ENCODE assay signal across 8 mouse cellular contexts in the genomic region with DNA sequence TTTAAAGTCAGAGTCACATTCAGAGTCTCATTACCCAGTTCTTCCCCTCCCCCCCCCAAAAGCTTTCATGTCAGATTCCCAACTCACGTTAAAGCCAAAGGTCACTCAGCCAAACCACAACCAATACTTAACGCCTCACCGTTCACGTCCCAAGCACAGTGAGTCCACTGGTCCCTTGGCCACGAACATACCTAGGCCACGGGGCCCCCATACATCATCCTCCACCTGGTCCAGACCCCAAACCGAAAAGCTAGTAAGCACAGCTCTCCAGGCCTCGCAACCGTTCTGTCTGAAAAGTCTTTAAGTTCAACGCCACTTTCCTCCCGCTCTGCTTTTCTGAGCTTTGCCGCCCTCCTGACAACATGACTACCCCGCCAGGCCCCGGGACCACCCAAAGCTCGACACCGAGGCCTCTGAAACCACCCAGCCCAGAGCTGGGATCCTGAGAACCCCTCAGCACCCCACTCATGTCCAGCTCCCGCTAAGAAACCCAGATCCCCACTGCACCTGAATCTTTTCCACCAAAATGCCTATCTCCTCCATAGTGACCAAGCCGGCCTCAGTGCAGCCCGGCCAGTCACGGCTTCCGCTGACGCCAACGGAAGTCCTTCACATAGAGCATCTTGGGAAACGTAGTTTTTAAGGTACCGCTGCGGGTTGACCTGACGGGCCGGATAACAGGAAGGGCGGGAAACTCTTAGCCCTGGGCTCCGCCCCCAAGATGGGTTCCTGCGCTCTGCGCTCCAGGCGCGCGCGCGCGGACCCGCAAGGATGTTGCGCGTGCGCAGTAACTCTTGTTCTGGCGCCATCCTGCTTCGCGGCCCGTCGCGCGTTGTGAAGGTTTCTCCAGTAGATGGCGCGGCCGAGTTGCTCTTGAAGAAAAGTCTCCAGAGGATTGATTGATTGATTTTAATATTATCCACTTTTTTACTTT. TPM values are rescaled to one million over a fixed set of nuclear protein-coding genes. Genes with fewer than 3 reads are reported as not detected.
DNase-seq lines count a peak whose midpoint lies in the region; ATAC-seq and TF ChIP-seq lines count a peak whose summit lies in the region.

Psmc4 (minus strand) TSS at position 626 of the 934 bp plus-strand sequence.

- peaks cover 26% of the 10 kb centered on the region for H3K79me2 ChIP-seq in CH12.LX (replicated peaks; ENCODE audit: control insufficient read depth, extremely low read depth, insufficient read depth, poor library complexity, severe bottlenecking)

- no peak for TF ChIP-seq EP300 in CH12.LX (IDR thresholded peaks at IDR 0.05; ENCODE audit: low read length)

- in situ Hi-C loops in CH12.LX (cut with MboI; ENCODE audit: low pct_ligation_motif_present, low pct_unique_long_range_greater_than_20kb, low sequenced_read_pairs), result loop anchor here (10.0 kb wide), 1 partner anchor 115 kb away; the partner anchor contains the start of gene Fbl

- peak; percentile 98 for DNase-seq in CH12.LX (ENCODE audit: extremely low read depth)
- DNase-seq in c-Kit-positive CD71-positive TER-119-negative erythroid progenitor cells, embryonic 14.5 days (ENCODE audit: low read depth), result peak; percentile 95
- peak; percentile 98 for DNase-seq in forebrain, embryonic 11.5 days (ENCODE audit: low spot score)
- DNase-seq in kidney, postnatal 36 days, result peak; percentile 99
- peak; percentile 99 for DNase-seq in telencephalon, adult 2 months (ENCODE audit: low read depth, low spot score)

- peaks cover 39 to 41% of the 10 kb centered on the region in 2 experiments for H3K36me3 ChIP-seq in CH12.LX (replicated peaks in 1 of 2; ENCODE audit: control insufficient read depth in 1 of 2, insufficient read depth in 1 of 2, low read length in 1 of 2)
- peaks cover 15% of the 10 kb centered on the region for H3K36me3 ChIP-seq in forebrain, embryonic 11.5 days (ENCODE audit: control insufficient read depth, insufficient read depth, low read length)
- peaks cover 34% of the 10 kb centered on the region for H3K36me3 ChIP-seq in heart, embryonic 16.5 days (ENCODE audit: control insufficient read depth, insufficient read depth)
- peaks cover 44% of the 10 kb centered on the region for H3K36me3 ChIP-seq in liver, embryonic 15.5 days (replicated peaks)
- peaks cover 42% of the 10 kb centered on the region for H3K36me3 ChIP-seq in neural tube, embryonic 12.5 days

- H3K4me3 ChIP-seq in CH12.LX (replicated peaks in 1 of 3; ENCODE audit: low read depth in 2 of 3, low read length in 2 of 3, poor library complexity in 1 of 3), result peak within 1 kb of the TSS; percentile 86 to 98 (median 87)
- H3K4me3 ChIP-seq in forebrain, embryonic 11.5 days (ENCODE audit: low read depth, low read length), result peak within 1 kb of the TSS; percentile 78
- peak within 1 kb of the TSS; percentile 97 for H3K4me3 ChIP-seq in heart, embryonic 16.5 days (ENCODE audit: low read length)
- peak within 1 kb of the TSS; percentile 92 for H3K4me3 ChIP-seq in liver, embryonic 15.5 days (replicated peaks)
- H3K4me3 ChIP-seq in neural tube, embryonic 12.5 days, result peak within 1 kb of the TSS; percentile 62

- TF ChIP-seq CTCF in CH12.LX (conservative IDR thresholded peaks at IDR 0.05 in 1 of 2, IDR thresholded peaks at IDR 0.05 in 1 of 2; ENCODE audit: low read depth in 2 of 2, low read length in 2 of 2), result peak; percentile 18 to 94; a peak in 2 of 4 replicates

- WGBS in forebrain, embryonic 11.5 days, result 1% methylated on average over 52 of the region's 52 CpGs
- under 1% methylated on average over 52 of the region's 52 CpGs for WGBS in heart, embryonic 16.5 days
- WGBS in liver, embryonic 15.5 days (ENCODE audit: insufficient replicate concordance), result under 1% methylated on average over 52 of the region's 52 CpGs
- under 1% methylated on average over 52 of the region's 52 CpGs for WGBS in neural tube, embryonic 12.5 days

- peak; percentile 97 for ATAC-seq in forebrain, embryonic 11.5 days (replicated peaks; ENCODE audit: low FRiP score)
- ATAC-seq in heart, embryonic 16.5 days (replicated peaks; ENCODE audit: extremely low read depth, insufficient read depth, low FRiP score), result peak; percentile 99
- peak; percentile 96 for ATAC-seq in liver, embryonic 15.5 days (ENCODE audit: insufficient read depth)
- ATAC-seq in neural tube, embryonic 12.5 days (ENCODE audit: low FRiP score, low read depth), result peak; percentile 97

- H3K27ac ChIP-seq in CH12.LX (ENCODE audit: insufficient read depth, low read depth), result no peak within 1 kb of the TSS
- no peak within 1 kb of the TSS for H3K27ac ChIP-seq in forebrain, embryonic 11.5 days (ENCODE audit: low read depth, low read length)
- peak within 1 kb of the TSS; percentile 59 for H3K27ac ChIP-seq in heart, embryonic 16.5 days (ENCODE audit: low read length)
- H3K27ac ChIP-seq in liver, embryonic 15.5 days (replicated peaks), result peak within 1 kb of the TSS; percentile 55
- H3K27ac ChIP-seq in neural tube, embryonic 12.5 days, result no peak within 1 kb of the TSS

- peak within 1 kb of the TSS; percentile 96 for H3K9ac ChIP-seq in CH12.LX (ENCODE audit: insufficient read depth, low read depth)
- peak within 1 kb of the TSS; percentile 78 for H3K9ac ChIP-seq in forebrain, embryonic 11.5 days (ENCODE audit: low read length)
- H3K9ac ChIP-seq in heart, embryonic 16.5 days (ENCODE audit: low read length), result peak within 1 kb of the TSS; percentile 91
- peak within 1 kb of the TSS; percentile 86 for H3K9ac ChIP-seq in liver, embryonic 15.5 days
- peak within 1 kb of the TSS; percentile 73 for H3K9ac ChIP-seq in neural tube, embryonic 12.5 days

- TF ChIP-seq POLR2A in CH12.LX (IDR thresholded peaks at IDR 0.05; ENCODE audit: low read depth, low read length), result peak; percentile 88

- peak; percentile 78 for TF ChIP-seq RAD21 in CH12.LX (IDR thresholded peaks at IDR 0.05; ENCODE audit: low read depth, low read length)

- peak within 1 kb of the TSS; percentile 83 for H3K4me2 ChIP-seq in CH12.LX (ENCODE audit: insufficient read depth, low read depth, poor library complexity, severe bottlenecking)
- H3K4me2 ChIP-seq in forebrain, embryonic 11.5 days (ENCODE audit: low read depth, low read length, severe bottlenecking), result peak within 1 kb of the TSS; percentile 69
- peak within 1 kb of the TSS; percentile 80 for H3K4me2 ChIP-seq in heart, embryonic 16.5 days (ENCODE audit: low read depth, low read length)
- H3K4me2 ChIP-seq in liver, embryonic 15.5 days, result peak within 1 kb of the TSS; percentile 79
- peak within 1 kb of the TSS; percentile 90 for H3K4me2 ChIP-seq in neural tube, embryonic 12.5 days (replicated peaks)

- H3K4me1 ChIP-seq in CH12.LX (ENCODE audit: control insufficient read depth in 1 of 2, insufficient read depth in 2 of 2), result peaks cover 7 to 16% of the 10 kb centered on the region in 2 experiments
- H3K4me1 ChIP-seq in forebrain, embryonic 11.5 days (replicated peaks; ENCODE audit: control insufficient read depth, insufficient read depth, low read length), result peaks cover 3% of the 10 kb centered on the region; the same call in 1 of the 2 replicates
- H3K4me1 ChIP-seq in heart, embryonic 16.5 days (ENCODE audit: control insufficient read depth, insufficient read depth, low read length), result peaks cover 6% of the 10 kb centered on the region
- H3K4me1 ChIP-seq in liver, embryonic 15.5 days (replicated peaks), result peaks cover 20% of the 10 kb centered on the region
- peaks cover 14% of the 10 kb centered on the region for H3K4me1 ChIP-seq in neural tube, embryonic 12.5 days

- H3K27me3 ChIP-seq in CH12.LX (replicated peaks), result peaks cover 18% of the 10 kb centered on the region
- no peaks in the 10 kb centered on the region for H3K27me3 ChIP-seq in forebrain, embryonic 11.5 days (ENCODE audit: control insufficient read depth, insufficient read depth, low read length)
- H3K27me3 ChIP-seq in heart, embryonic 16.5 days (ENCODE audit: control insufficient read depth, insufficient read depth, low read length), result peaks cover 2% of the 10 kb centered on the region; the same call in 1 of the 2 replicates
- 0 out of 2 replicates have a peak, but pooled peaks cover 3% of the 10 kb centered on the region for H3K27me3 ChIP-seq in liver, embryonic 15.5 days
- H3K27me3 ChIP-seq in neural tube, embryonic 12.5 days (replicated peaks), result no peaks in the 10 kb centered on the region

- H3K9me3 ChIP-seq in CH12.LX (replicated peaks; ENCODE audit: low read length), result no peaks in the 10 kb centered on the region
- H3K9me3 ChIP-seq in forebrain, embryonic 11.5 days (ENCODE audit: control insufficient read depth, low read length), result no peaks in the 10 kb centered on the region
- no peaks in the 10 kb centered on the region for H3K9me3 ChIP-seq in heart, embryonic 16.5 days (replicated peaks; ENCODE audit: control insufficient read depth, low read length)
- no peaks in the 10 kb centered on the region for H3K9me3 ChIP-seq in liver, embryonic 15.5 days (replicated peaks)
- H3K9me3 ChIP-seq in neural tube, embryonic 12.5 days, result no peaks in the 10 kb centered on the region

- dilution Hi-C loops in CH12.LX (cut with MboI; ENCODE audit: extremely low pct_ligation_motif_present, extremely low pct_unique_long_range_greater_than_20kb, low sequenced_read_pairs), result no loop called here

TF ChIP-seq in CH12.LX, 34 proteins besides CTCF, POLR2A, EP300 and RAD21 (continues in another document):
- no peak for TF ChIP-seq JUND (conservative IDR thresholded peaks at IDR 0.05; ENCODE audit: low read depth, low read length)
- peak; percentile 81; the same call in 1 of the 2 replicates for TF ChIP-seq POLR2AphosphoS2 (IDR thresholded peaks at IDR 0.05; ENCODE audit: low read depth, low read length)
- TF ChIP-seq MYC (IDR thresholded peaks at IDR 0.05; ENCODE audit: low read depth, low read length), result 0 out of 2 replicates have a peak, but pooled peaks have one; percentile 23
- TF ChIP-seq NRF1 (IDR thresholded peaks at IDR 0.05; ENCODE audit: low read depth, low read length), result peak; percentile 99
- TF ChIP-seq TBP (conservative IDR thresholded peaks at IDR 0.05; ENCODE audit: low read depth, low read length), result 0 out of 2 replicates have a peak, but pooled peaks have one; percentile 19
- peak; percentile 63; the same call in 1 of the 2 replicates for TF ChIP-seq GABPA (IDR thresholded peaks at IDR 0.05; ENCODE audit: insufficient replicate concordance, low read depth, low read length)
- TF ChIP-seq MXI1 (IDR thresholded peaks at IDR 0.05; ENCODE audit: low read depth, low read length), result peak; percentile 64
- TF ChIP-seq E2F4 (IDR thresholded peaks at IDR 0.05; ENCODE audit: insufficient replicate concordance, low read depth, low read length), result peak; percentile 99
- no peak for TF ChIP-seq CHD1 (IDR thresholded peaks at IDR 0.05; ENCODE audit: low read depth, low read length)

RNA-seq across cellular contexts. Expression of gene Psmc4, which starts in this region (rescaled TPM):
- total RNA-seq in CH12.LX (2012; rRNA removed), result 211 and 287 TPM in 2 replicates
- total RNA-seq in CH12.LX (2014; rRNA removed), result 258 and 290 TPM in 2 replicates
- 250 and 272 TPM in 2 replicates for polyA plus RNA-seq in CH12.LX (2012; ENCODE audit: insufficient read length, low read depth)
- polyA plus RNA-seq in forebrain, embryonic 11.5 days (2014; fragmentation: Nextera tagmentation; extraction: Ambion mirVana), result 404 and 450 TPM in 2 replicates
- 228 and 238 TPM in 2 replicates for polyA plus RNA-seq in heart, embryonic 16.5 days (2015; fragmentation: Nextera tagmentation; extraction: Ambion mirVana)
- 127 and 132 TPM in 2 replicates for polyA plus RNA-seq in liver, embryonic 15.5 days (2015; fragmentation: Nextera tagmentation; extraction: Ambion mirVana)
- polyA plus RNA-seq in neural tube, embryonic 12.5 days (2016; fragmentation: Nextera tagmentation; extraction: Ambion mirVana), result 331 and 338 TPM in 2 replicates

Comparison
In these comparisons a context has a peak if more than half of its experiments do, and no peak if none do; other contexts are left out.
1. H3K27ac ChIP-seq: peak in heart, embryonic 16.5 days (single experiment) and liver, embryonic 15.5 days (single experiment); none in CH12.LX (single experiment), forebrain, embryonic 11.5 days (single experiment) and neural tube, embryonic 12.5 days (single experiment).
2. Peak in every context shown above with its lines, with median percentiles within 50 percentile points of each other: DNase-seq, H3K4me2 ChIP-seq, H3K4me3 ChIP-seq, H3K9ac ChIP-seq and ATAC-seq.